Mouse (Mus musculus): ENCODE measurements around the gene Urgcp.
A peak's percentile ranks its signal among the peaks of the same experiment; 100 is the strongest.

Gene Urgcp

GRCm38 (mm10) chr11:5715179-5715578 lies 47.0 kb downstream of the Urgcp start:
- no peak for DNase-seq (ENCODE audit: low spot score)

GRCm38 (mm10) chr11:5707530-5708353 lies 54.4 kb downstream of the Urgcp start:
- peak; percentile 50 for DNase-seq (ENCODE audit: low spot score)

GRCm38 (mm10) chr11:5706874-5707529 lies 55.2 kb downstream of the Urgcp start:
- DNase-seq (ENCODE audit: low spot score): no peak

- no peak for DNase-seq (ENCODE audit: low spot score)
These were observed 56.2 kb downstream of the Urgcp start for GRCm38 (mm10) chr11:5705972-5706371.

GRCm38 (mm10) chr11:5703341-5703740 lies 58.8 kb downstream of the Urgcp start:
- no peak for DNase-seq (ENCODE audit: low spot score)

GRCm38 (mm10) chr11:5702957-5703332 lies 59.2 kb downstream of the Urgcp start:
- no peak for DNase-seq (ENCODE audit: low spot score)

GRCm38 (mm10) chr11:5702271-5702956 lies 59.8 kb downstream of the Urgcp start:
- DNase-seq (ENCODE audit: low spot score): no peak

GRCm38 (mm10) chr11:5701821-5702220 lies 60.4 kb downstream of the Urgcp start:
- no peak for DNase-seq (ENCODE audit: low spot score)

- DNase-seq (ENCODE audit: low spot score): no peak
These were observed 60.9 kb downstream of the Urgcp start for GRCm38 (mm10) chr11:5701300-5701699.

- no peak for DNase-seq (ENCODE audit: low spot score)
These were observed 61.4 kb downstream of the Urgcp start for GRCm38 (mm10) chr11:5700808-5701207.

- DNase-seq (ENCODE audit: low spot score): no peak
These were observed 70.4 kb downstream of the Urgcp start for GRCm38 (mm10) chr11:5691775-5692174.

- no peak for DNase-seq (ENCODE audit: low spot score)
These were observed 77.9 kb downstream of the Urgcp start for GRCm38 (mm10) chr11:5684283-5684682.

- DNase-seq (ENCODE audit: low spot score): no peak
These were observed 79.6 kb downstream of the Urgcp start for GRCm38 (mm10) chr11:5682541-5682940.

Data from layer of hippocampus, adult 9-10 months (tissue).